Mouse (Mus musculus) gastrocnemius, postnatal 25 days (tissue): Measurements from ENCODE around the gene Csrp2. TPM values are rescaled to one million over a fixed set of nuclear protein-coding genes. Genes with fewer than 3 reads are reported as not detected.
A peak's percentile ranks its signal among the peaks of the same experiment; 100 is the strongest.

ENCODE experiments used
- DNase-seq: peaks from one replicate; pipeline ENCODE4 v3.0.0; 2022
- total RNA-seq, 2 experiments: library from RNA; stranded (reverse); gene quantifications; 1 replicate in 1 of 2; 2 replicates in 1 of 2; pipeline ENCODE4 v1.2.3; 2021

Gene Csrp2
- total RNA-seq, 2 experiments from 2014 or later, result 8.8 to 15.2 TPM

DNA sequence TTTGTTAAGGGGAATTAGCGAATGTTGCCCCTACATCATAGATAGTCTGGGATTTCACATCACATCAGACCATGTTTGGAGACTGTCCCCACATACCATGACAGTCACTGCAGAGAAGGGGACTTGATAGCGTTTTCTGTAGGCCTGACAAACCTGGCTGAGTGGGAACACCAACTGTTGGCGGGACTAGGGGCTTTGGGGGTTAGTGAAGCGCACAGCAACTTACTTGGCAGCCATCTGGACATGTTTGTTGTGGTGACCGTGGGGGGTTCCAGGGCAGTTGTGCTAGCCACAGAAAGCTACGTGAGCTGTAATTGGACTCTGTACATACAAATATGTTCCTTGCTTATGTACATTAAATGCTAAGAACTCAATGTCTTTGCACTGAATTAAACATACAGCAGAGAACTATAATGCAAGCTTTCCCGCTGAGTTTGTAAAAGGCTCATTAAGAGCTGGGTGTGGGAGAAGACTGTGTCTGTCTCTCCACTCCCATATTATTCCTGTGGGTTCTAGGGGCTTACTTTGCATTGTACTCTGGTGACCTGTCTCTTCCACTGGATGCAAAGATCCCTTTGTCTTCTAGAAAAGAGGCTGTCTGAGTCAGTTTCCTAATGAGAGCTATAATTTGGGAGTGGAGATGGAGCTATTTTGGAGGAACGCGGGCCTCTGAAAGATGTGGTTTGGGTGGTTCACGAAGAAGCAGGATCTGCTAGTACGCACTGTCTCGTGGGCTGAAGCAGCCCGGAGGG is 11.7 kb downstream of the Csrp2 start:
- no peak for DNase-seq

DNA sequence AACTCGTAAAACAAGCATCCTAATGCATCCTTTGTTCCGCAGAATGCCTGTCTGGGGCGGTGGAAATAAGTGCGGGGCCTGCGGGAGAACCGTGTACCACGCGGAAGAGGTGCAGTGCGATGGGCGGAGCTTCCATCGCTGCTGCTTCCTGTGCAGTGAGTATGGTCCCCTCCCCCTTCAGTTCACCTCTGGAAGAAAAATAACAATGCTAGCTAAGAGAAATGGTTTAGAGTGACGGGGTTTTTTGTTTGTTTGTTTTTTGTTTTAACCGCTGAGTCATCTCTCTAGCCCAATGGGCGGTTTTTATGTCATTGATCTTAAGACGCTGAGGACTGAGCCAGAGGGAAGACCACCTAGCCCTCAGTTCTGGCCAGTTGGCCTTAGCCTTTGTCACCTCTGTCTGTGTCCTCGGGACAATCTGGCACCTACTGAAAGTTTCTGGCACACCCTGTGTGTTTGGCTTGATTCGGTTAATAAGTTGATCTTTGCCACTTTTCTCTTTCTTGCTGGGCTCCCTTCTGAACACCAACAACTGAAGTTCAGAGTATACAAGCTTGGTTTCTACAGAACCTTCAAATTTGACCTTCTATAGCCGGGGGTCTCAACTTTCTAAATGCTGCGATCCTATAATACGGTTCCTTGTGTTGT is 12.4 kb downstream of the Csrp2 start:
- DNase-seq, result no peak

DNA sequence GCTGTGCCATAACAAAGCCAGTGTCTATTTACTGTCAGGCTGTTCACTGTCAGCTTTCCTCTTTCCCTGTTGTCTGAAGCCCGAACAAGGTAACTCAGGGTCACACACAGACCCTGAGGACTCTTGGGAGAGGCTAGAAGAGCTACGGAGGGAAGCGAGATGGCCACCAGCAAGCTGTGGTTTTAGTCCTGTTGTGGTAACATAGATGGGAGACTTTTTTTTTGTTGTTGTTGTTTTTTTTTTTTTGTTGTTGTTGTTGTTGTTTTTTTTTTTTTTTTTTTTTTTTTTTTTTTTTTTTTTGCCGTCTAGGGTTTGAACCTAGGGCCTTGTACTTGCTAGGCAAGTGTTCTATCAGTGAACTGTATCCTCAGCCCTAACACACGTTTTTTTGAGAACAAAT is 14.0 kb downstream of the Csrp2 start:
- no peak for DNase-seq

DNA sequence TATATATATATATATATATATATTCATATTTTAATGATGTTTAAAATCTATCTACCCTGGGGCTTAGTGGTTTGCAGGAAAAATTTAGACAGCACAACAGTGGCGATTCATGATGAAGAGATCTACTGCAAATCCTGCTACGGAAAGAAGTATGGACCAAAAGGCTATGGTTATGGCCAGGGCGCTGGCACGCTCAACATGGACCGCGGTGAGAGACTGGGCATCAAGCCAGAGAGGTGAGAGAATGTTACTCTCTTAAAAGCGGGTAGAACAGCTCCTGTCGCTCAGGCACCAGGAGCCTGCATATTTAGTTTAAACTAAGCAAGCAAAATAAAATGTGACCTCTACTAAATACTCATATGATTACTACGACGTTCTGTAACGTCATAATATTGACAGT is 15.5 kb downstream of the Csrp2 start:
- no peak for DNase-seq

DNA sequence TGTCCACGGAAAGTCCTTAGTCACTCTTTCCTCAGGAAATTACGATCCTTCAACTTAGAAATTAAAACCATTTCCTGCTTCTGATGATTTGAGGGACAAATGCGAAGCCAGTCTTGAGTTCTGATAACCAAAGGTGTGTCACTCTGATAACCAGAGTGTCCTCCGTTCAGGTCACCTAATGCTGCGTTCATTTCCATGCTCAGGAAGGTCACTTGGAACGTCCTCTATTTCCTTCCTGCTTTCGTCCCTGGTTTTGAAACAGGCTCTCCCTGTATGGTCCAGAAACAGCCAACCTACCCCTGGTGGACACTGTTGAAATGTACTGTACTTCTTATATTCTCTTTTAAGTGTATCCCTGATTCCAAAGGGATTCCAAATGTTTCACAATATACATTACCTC is 16.1 kb downstream of the Csrp2 start:
- DNase-seq, result no peak

- peak; percentile 32 for DNase-seq
Measured at GRCm38 (mm10) chr10:110938361-110938760, 18.8 kb downstream of the Csrp2 start.

DNA sequence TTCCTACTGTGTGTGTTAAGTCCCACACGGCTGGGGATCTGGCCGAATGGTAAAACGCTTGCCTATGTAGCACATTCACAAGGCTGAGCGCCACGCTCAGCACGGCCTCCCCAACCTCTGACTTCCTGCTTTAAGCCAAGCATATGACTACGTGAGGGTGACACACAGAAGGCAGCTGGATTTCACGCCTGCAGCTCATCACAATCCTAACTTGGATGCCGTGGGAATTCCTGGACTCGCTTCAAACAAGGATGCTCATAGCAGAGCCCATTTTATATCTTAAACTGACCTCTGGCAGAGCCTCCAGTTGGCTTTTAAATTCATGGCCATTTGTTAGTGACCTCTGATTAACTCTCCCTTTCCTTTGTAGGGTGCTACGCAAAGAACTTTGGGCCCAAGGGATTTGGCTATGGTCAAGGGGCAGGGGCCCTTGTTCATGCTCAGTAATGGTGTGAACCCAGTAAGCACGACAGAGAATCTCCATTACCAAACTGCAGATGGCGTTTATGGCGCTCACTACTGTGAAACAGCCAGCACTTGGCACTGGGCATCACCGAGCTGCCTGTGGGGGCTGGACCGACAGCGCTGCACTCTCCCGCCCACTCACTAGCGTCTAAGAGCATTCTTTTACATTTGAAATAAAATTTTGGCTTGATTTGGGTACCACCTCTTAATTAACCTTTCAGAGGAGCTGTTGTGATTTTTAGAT is 19.4 kb downstream of the Csrp2 start:
- DNase-seq, result no peak

DNA sequence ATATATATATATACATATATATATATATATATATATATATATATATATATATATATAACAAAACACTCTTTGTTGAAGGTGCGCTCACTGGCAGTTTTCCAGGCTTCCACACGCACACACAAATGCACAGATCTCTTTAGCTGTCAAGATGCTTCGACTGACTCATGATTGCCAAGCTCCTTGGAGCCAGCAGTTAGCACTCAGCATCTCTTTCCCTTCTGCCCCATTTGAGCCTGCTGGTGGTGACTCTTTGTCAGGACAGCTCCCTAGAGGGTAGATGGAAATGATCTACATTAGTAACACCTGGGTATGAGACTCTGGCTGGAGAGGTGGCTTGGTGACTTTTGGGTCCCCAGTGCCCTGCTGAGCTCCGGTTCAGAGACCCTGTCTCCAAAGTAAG is 20.1 kb downstream of the Csrp2 start:
- DNase-seq, result no peak

DNA sequence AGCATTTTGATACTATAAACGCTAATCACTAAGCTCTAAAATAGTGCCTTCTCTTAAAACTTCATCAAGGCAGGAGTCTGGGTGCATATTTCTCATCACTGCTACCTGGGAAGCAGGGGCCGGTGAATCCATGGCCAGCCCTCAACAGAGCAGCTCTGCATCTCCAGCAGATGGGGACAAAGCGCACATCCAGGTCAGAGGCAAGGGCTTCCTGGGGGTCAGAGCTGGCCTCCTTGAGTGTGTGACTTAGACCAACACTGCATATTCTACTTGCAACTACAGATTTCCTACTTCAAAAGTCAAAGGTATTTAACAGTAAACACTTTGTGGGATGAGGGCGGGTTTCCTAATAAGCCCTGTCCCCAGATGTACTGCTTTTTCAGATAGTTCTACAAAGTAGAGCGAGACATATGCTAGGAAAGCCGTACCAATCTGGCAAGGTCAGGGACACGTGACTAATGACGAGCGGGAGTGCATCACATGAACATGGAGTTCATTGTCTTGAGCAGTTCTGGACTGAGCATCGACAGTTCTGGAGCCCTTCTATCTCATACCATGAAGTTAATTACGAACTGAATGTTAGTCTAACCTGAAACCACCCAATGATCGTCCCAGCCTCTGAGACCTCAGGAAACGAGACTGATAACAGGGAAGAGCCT is 21.3 kb downstream of the Csrp2 start:
- no peak for DNase-seq

- DNase-seq, result no peak
Measured at GRCm38 (mm10) chr10:110941968-110942367, 22.4 kb downstream of the Csrp2 start.

- DNase-seq, result no peak
Measured at GRCm38 (mm10) chr10:110942806-110943205, 23.2 kb downstream of the Csrp2 start.

DNA sequence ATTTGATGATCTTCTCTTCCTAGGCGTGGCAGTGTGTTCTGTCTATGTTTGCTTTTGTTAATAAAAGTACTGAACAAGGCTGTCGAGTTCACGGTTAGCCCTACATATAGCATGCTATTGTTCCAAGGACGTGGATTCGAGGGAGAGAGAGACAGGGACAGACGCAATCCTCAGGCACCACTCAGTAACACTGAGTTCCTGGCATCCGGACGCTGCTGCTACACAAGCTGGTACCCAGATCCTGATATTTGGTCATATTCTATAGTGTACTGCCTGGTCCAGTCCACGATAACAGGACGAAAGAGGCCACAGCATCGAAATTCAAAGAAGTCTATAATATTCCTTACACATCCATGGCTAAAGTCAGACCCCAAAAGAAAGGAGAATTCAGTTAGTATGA is 24.6 kb downstream of the Csrp2 start:
- DNase-seq, result no peak

DNA sequence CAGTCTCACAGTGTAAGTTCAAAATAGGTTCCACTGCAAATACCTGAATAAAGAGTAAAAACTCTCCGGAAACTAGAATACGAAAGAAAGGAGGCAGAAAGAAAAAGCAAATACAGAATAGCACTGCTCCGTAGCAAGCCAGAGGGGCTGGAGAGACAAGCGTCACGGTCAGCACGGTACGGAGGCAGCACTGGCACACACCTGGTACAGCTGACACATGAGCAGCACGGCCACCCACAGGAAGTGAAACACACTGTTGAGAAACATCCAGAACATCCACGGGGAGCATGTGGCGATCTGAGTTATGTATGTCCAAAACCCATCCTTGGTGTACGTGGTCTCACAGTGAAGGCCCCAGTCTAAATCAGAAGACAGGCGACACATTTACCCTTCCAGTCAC is 26.4 kb downstream of the Csrp2 start:
- no peak for DNase-seq

- no peak for DNase-seq
Measured at GRCm38 (mm10) chr10:110947574-110947973, 28.0 kb downstream of the Csrp2 start.

DNA sequence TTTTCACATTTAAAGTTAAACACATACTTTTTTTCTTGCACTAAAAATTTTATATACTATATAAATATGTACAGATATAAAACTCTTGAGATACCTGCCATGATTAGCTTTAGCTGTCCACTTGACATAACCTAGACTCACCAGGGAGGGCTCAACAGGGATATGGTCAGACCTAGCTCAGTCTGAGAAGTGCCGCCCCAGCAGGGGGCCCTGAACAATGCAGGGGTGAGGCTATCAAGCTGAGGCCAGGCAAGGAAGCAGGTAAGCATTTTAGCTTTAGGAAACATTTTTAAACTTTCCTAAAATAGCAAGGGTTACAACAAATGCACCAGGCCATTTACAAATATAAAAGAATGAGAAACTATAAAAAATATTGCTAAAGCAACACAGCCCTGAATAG is 31.5 kb downstream of the Csrp2 start:
- DNase-seq, result no peak

DNA sequence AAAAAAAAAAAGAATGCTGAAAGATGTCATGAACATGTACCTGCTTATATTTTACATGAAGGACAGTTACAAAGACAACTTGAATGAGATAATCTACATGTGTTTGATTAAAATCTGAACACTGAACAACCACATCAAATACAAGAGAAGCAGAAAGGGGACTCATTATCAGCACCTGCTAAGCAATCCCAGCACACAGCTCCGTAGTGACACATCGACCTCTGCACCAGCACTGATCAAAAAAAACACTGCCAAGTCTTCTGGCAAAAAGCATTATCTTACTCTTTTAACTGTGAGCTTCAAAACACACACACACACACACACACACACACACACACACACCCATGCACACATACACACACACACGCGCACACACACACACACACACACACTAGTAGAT is 32.2 kb downstream of the Csrp2 start:
- no peak for DNase-seq

GRCm38 (mm10) chr10:110952271-110952670 is 32.7 kb downstream of the Csrp2 start:
- DNase-seq, result no peak

GRCm38 (mm10) chr10:110952937-110953451 is 33.4 kb downstream of the Csrp2 start:
- peak; percentile 88 for DNase-seq

- DNase-seq, result no peak
Measured at GRCm38 (mm10) chr10:110958879-110959278, 39.3 kb downstream of the Csrp2 start.

DNA sequence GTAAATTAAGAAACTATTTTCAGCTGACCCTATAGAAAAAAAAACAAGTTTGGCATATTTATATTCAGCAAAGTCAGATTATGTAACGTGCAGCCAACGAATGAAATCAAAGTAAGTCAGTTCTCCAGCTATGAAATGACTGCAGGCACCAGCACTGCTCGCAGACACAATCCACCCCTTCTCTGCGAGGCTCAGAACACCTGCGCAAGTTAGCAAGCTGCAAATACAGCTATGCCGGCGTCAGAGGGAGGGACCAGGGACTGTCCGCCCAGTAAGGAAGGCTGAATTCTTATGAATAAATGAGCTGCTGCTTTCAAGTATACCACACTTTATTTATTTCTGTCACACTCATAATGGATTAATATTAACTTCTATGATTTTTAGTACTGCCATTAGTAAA is 40.2 kb downstream of the Csrp2 start:
- no peak for DNase-seq

- DNase-seq, result no peak
Measured at GRCm38 (mm10) chr10:110960841-110961240, 41.3 kb downstream of the Csrp2 start.

DNA sequence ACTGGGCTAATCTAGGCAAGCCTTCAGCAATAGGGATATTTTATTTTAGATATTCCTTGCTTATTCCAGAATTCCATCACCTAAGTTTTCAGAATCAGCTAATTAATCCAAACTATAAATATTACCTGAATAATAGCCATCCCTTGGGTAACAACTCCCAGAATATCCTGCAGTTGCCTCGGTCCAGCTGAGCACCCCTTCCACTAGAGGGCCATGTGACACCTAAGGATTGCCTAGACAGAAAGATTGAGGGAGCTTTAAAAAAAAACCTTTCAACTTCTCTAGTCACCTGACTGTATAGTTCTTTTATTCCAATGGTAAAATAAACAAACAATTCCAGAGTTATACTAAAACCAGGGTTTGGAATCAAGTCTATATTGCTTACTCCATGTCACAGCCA is 42.6 kb downstream of the Csrp2 start:
- DNase-seq, result no peak

DNA sequence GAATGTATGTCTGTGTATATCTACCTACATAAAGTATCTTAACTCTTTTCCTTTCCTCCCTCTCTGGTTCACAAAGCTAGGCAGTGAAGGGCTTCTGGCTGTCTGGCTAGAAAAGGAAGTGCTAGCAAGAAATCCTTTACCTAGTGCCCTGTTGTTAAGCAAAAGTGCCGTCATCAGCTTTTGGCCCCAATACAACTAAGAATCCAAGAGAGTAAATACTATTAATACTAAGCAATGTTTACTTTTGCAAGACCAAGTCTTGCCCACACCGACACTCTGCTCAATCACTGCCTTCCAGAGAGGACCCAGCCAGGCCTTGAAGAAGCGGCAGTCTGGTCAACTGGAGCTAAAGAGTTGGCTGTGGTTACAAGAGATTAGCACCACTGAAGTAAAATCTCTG is 51.5 kb downstream of the Csrp2 start:
- DNase-seq, result no peak
